ENCODE assay signal across 9 mouse cellular contexts in genomic region chr6:116198173-116198572, GRCm38 (mm10). TPM values are rescaled to one million over a fixed set of nuclear protein-coding genes. Genes with fewer than 3 reads are reported as not detected.
DNase-seq lines count a peak whose midpoint lies in the region; ATAC-seq and TF ChIP-seq lines count a peak whose summit lies in the region.
"Had no signal": no experiment of that assay in that cellular context is flagged by ENCODE, and none has a peak within 500 bp of the region (broad histone marks: within the 10 kb centered on the region; RNA-seq: fewer than 3 reads in every experiment).

No protein-coding gene starts in this region.

- no peak overlapping the region for H3K27ac ChIP-seq in forebrain, postnatal 0 days (ENCODE audit: low read depth, low read length)
- H3K27ac ChIP-seq in forebrain, embryonic 15.5 days (replicated peaks): no peak overlapping the region
- no peak overlapping the region for H3K27ac ChIP-seq in spleen, adult 2 months (ENCODE audit: insufficient read depth, low read length)
- H3K27ac ChIP-seq: limb, embryonic 13.5 days had no signal

- no peak overlapping the region for H3K4me2 ChIP-seq in forebrain, postnatal 0 days (ENCODE audit: low read depth)
- H3K4me2 ChIP-seq in forebrain, embryonic 15.5 days (replicated peaks): no peak overlapping the region
- H3K4me2 ChIP-seq: limb, embryonic 13.5 days had no signal

- no peak overlapping the region for H3K4me3 ChIP-seq in forebrain, postnatal 0 days (ENCODE audit: low read depth, low read length)
- no peak overlapping the region for H3K4me3 ChIP-seq in forebrain, embryonic 15.5 days
- no peak overlapping the region for H3K4me3 ChIP-seq in spleen, adult 2 months (ENCODE audit: extremely low read depth, insufficient read depth, insufficient read length)
- H3K4me3 ChIP-seq: limb, embryonic 13.5 days had no signal

- no peak for TF ChIP-seq POLR2A in spleen, adult 2 months (IDR thresholded peaks at IDR 0.05; ENCODE audit: low read depth, low read length)

- peak; percentile 61 for ATAC-seq in forebrain, postnatal 0 days
- ATAC-seq in forebrain, embryonic 15.5 days (replicated peaks): no peak; the same call in 1 of the 2 replicates
- peak; percentile 78 for ATAC-seq in megakaryocyte progenitor cell, adult 5-6 weeks (replicated peaks; ENCODE audit: poor library complexity)

- H3K4me1 ChIP-seq in forebrain, postnatal 0 days (ENCODE audit: insufficient read depth): no peaks in the 10 kb centered on the region
- H3K4me1 ChIP-seq in forebrain, embryonic 15.5 days: peaks cover 6% of the 10 kb centered on the region; the same call in 1 of the 2 replicates
- no peaks in the 10 kb centered on the region for H3K4me1 ChIP-seq in spleen, adult 2 months (ENCODE audit: control insufficient read depth, insufficient read depth, insufficient read length)

- peak; percentile 62 for TF ChIP-seq CTCF in forebrain, postnatal 0 days (IDR thresholded peaks at IDR 0.05; ENCODE audit: low read depth)
- peak; percentile 8; the same call in 1 of the 2 replicates for TF ChIP-seq CTCF in spleen, adult 2 months (IDR thresholded peaks at IDR 0.05; ENCODE audit: extremely low read depth, insufficient read depth, insufficient read length, insufficient replicate concordance)

- H3K9me3 ChIP-seq in forebrain, postnatal 0 days (ENCODE audit: low read length): no peaks in the 10 kb centered on the region
- no peaks in the 10 kb centered on the region for H3K9me3 ChIP-seq in forebrain, embryonic 15.5 days
- H3K9me3 ChIP-seq: limb, embryonic 13.5 days had no signal

- no peak overlapping the region for H3K9ac ChIP-seq in forebrain, postnatal 0 days
- no peak overlapping the region for H3K9ac ChIP-seq in forebrain, embryonic 15.5 days (replicated peaks)
- H3K9ac ChIP-seq: limb, embryonic 13.5 days had no signal

- H3K27me3 ChIP-seq in forebrain, postnatal 0 days (ENCODE audit: insufficient read depth, low read length): no peaks in the 10 kb centered on the region
- peaks cover 3% of the 10 kb centered on the region; the same call in 1 of the 2 replicates for H3K27me3 ChIP-seq in forebrain, embryonic 15.5 days
- no peaks in the 10 kb centered on the region for H3K27me3 ChIP-seq in spleen, adult 2 months (ENCODE audit: control insufficient read depth, insufficient read depth, low read length)
- H3K27me3 ChIP-seq: limb, embryonic 13.5 days had no signal

- DNase-seq in forebrain, postnatal 0 days: peak; percentile 34
- DNase-seq in spleen, adult 2 months (ENCODE audit: low read depth in 1 of 2, low spot score in 2 of 2): peak in 1 of 2 experiments; percentile 41
- DNase-seq in spleen, postnatal 4 days (ENCODE audit: low spot score in 2 of 2): no peak
- DNase-seq in embryo, embryonic 10.5 days (ENCODE audit: low spot score): peak; percentile 46
- DNase-seq in frontal cortex, postnatal 10 days (ENCODE audit: low spot score in 2 of 2): no peak
- no peak for DNase-seq in heart, adult 11 months

- 33% methylated on average over 3 of the region's 3 CpGs for WGBS in forebrain, postnatal 0 days
- 29% methylated on average over 3 of the region's 3 CpGs for WGBS in forebrain, embryonic 15.5 days
- WGBS in spleen, adult 2 months: 32% methylated on average over 3 of the region's 3 CpGs

- no peaks in the 10 kb centered on the region for H3K36me3 ChIP-seq in forebrain, postnatal 0 days (ENCODE audit: insufficient read depth)
- no peaks in the 10 kb centered on the region for H3K36me3 ChIP-seq in forebrain, embryonic 15.5 days
- no peaks in the 10 kb centered on the region for H3K36me3 ChIP-seq in spleen, adult 2 months (ENCODE audit: control insufficient read depth, insufficient read depth, low read length)
- H3K36me3 ChIP-seq: limb, embryonic 13.5 days had no signal

RNA-seq across cellular contexts. Expression of gene Tmcc1, which starts 4.9 kb away (rescaled TPM):
- total RNA-seq in forebrain, postnatal 0 days (2014; rRNA removed): 48.2 and 48.5 TPM in 2 replicates
- polyA plus RNA-seq in forebrain, postnatal 0 days (2015; fragmentation: Nextera tagmentation; extraction: Ambion mirVana): 11.7 and 13.6 TPM in 2 replicates
- 36.5 and 36.7 TPM in 2 replicates for polyA plus RNA-seq in forebrain, embryonic 15.5 days (2015; fragmentation: Nextera tagmentation; extraction: Ambion mirVana)
- polyA plus RNA-seq in spleen, adult 2 months (2012; rRNA removed): 7.6 TPM in 2 replicates
- 7.8 and 9.7 TPM in 2 replicates for total RNA-seq in megakaryocyte progenitor cell, adult 5-6 weeks (2015)
- 11.4 and 15.6 TPM in 2 replicates for total RNA-seq in megakaryocyte progenitor cell, adult 5-6 weeks (2017)

RNA-seq across cellular contexts. Expression of gene Washc2, which starts 9.7 kb away (rescaled TPM):
- 72.0 and 99.0 TPM in 2 replicates for total RNA-seq in forebrain, postnatal 0 days (2014; rRNA removed)
- 43.9 and 59.1 TPM in 2 replicates for polyA plus RNA-seq in forebrain, postnatal 0 days (2015; fragmentation: Nextera tagmentation; extraction: Ambion mirVana)
- 58.1 and 60.1 TPM in 2 replicates for polyA plus RNA-seq in forebrain, embryonic 15.5 days (2015; fragmentation: Nextera tagmentation; extraction: Ambion mirVana)
- 46.6 and 56.3 TPM in 2 replicates for polyA plus RNA-seq in spleen, adult 2 months (2012; rRNA removed)
- total RNA-seq in megakaryocyte progenitor cell, adult 5-6 weeks (2015): 30.8 and 39.0 TPM in 2 replicates
- total RNA-seq in megakaryocyte progenitor cell, adult 5-6 weeks (2017): 47.5 and 57.1 TPM in 2 replicates

Comparison
In these comparisons a context has a peak if more than half of its experiments do, and no peak if none do; other contexts are left out.
1. DNase-seq: peak in forebrain, postnatal 0 days (single experiment) and embryo, embryonic 10.5 days (single experiment); none in spleen, postnatal 4 days (0 of 2), frontal cortex, postnatal 10 days (0 of 2) and heart, adult 11 months (single experiment).